In the genomic region with DNA sequence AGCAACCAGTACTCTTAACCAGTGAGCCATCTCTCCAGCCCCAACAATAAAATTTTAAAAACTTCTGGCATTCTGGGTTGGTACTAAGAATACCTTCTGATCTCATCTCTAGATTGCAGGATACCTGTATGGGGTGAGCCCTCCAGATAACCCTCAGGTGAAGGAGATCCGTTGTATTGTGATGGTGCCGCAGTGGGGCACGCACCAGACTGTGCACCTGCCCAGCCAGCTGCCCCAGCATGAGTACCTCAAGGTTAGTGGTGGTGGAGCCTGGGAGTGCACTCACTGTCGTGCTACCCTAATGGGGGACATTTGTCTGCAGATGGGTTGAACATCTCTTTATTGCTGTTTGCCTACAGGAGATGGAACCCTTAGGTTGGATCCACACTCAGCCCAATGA, we compare ENCODE assay signal across 21 mouse cellular contexts. TPM values are rescaled to one million over a fixed set of nuclear protein-coding genes. Genes with fewer than 3 reads are reported as not detected.
DNase-seq lines count a peak whose midpoint lies in the region; ATAC-seq and TF ChIP-seq lines count a peak whose summit lies in the region.
"Had no signal": no experiment of that assay in that cellular context is flagged by ENCODE, and none has a peak within 500 bp of the region (broad histone marks: within the 10 kb centered on the region; RNA-seq: fewer than 3 reads in every experiment).

No protein-coding gene starts in this region.

- peaks cover 68% of the 10 kb centered on the region for H3K36me3 ChIP-seq in limb, embryonic 12.5 days
- H3K36me3 ChIP-seq in limb, embryonic 10.5 days, result peaks cover 71% of the 10 kb centered on the region
- peaks cover 83% of the 10 kb centered on the region for H3K36me3 ChIP-seq in megakaryocyte, embryonic 14.5 days (replicated peaks; ENCODE audit: low read length)

- ATAC-seq in limb, embryonic 12.5 days (ENCODE audit: insufficient number of reproducible peaks, insufficient read depth, low FRiP score, low TSS enrichment, low read depth), result no peak
- ATAC-seq in megakaryocyte, adult 5-6 weeks (ENCODE audit: poor library complexity, severe bottlenecking), result no peak
- ATAC-seq: forebrain, embryonic 14.5 days; forebrain, embryonic 16.5 days had no signal

- peak overlapping the region; percentile 100; the same call in 1 of the 2 replicates for H3K27ac ChIP-seq in gastrocnemius, adult 2 months
- no peak overlapping the region for H3K27ac ChIP-seq in limb, embryonic 12.5 days
- H3K27ac ChIP-seq in limb, embryonic 10.5 days, result no peak overlapping the region
- H3K27ac ChIP-seq: embryonic facial prominence, embryonic 13.5 days; forebrain, embryonic 10.5 days; forebrain, embryonic 12.5 days had no signal

- 0 out of 2 replicates have a peak overlapping the region, but pooled peaks have one; percentile 27 for H3K9ac ChIP-seq in limb, embryonic 12.5 days (replicated peaks)
- H3K9ac ChIP-seq: embryonic facial prominence, embryonic 15.5 days; forebrain, embryonic 12.5 days had no signal

- no peak overlapping the region for H3K4me2 ChIP-seq in limb, embryonic 12.5 days
- H3K4me2 ChIP-seq: embryonic facial prominence, embryonic 13.5 days; embryonic facial prominence, embryonic 15.5 days; forebrain, embryonic 12.5 days had no signal

- no peak for TF ChIP-seq CTCF in gastrocnemius, adult 2 months (IDR thresholded peaks at IDR 0.05)

- H3K4me3 ChIP-seq in gastrocnemius, adult 2 months, result no peak overlapping the region
- H3K4me3 ChIP-seq in limb, embryonic 12.5 days (replicated peaks), result no peak overlapping the region
- no peak overlapping the region for H3K4me3 ChIP-seq in limb, embryonic 10.5 days
- H3K4me3 ChIP-seq in megakaryocyte, embryonic 14.5 days (replicated peaks), result peak overlapping the region; percentile 16
- H3K4me3 ChIP-seq: embryonic facial prominence, embryonic 13.5 days; embryonic facial prominence, embryonic 15.5 days; erythroblast, embryonic 14.5 days; forebrain, embryonic 10.5 days; forebrain, embryonic 12.5 days had no signal

- H3K27me3 ChIP-seq in limb, embryonic 12.5 days, result no peaks in the 10 kb centered on the region
- H3K27me3 ChIP-seq in limb, embryonic 10.5 days (ENCODE audit: low read depth, poor library complexity, severe bottlenecking), result no peaks in the 10 kb centered on the region
- no peaks in the 10 kb centered on the region for H3K27me3 ChIP-seq in megakaryocyte, embryonic 14.5 days (replicated peaks)
- H3K27me3 ChIP-seq: embryonic facial prominence, embryonic 13.5 days; embryonic facial prominence, embryonic 15.5 days; forebrain, embryonic 12.5 days had no signal

- intact Hi-C loops in gastrocnemius, adult 2 months (cut with DNase I), result loop anchor here (2.0 kb wide), 2 partner anchors 21 to 39 kb away; a partner anchor contains a TSS

- no peaks in the 10 kb centered on the region for H3K9me3 ChIP-seq in limb, embryonic 12.5 days
- H3K9me3 ChIP-seq in limb, embryonic 10.5 days (replicated peaks), result no peaks in the 10 kb centered on the region
- no peaks in the 10 kb centered on the region for H3K9me3 ChIP-seq in megakaryocyte, embryonic 14.5 days
- H3K9me3 ChIP-seq: embryonic facial prominence, embryonic 13.5 days; embryonic facial prominence, embryonic 15.5 days; forebrain, embryonic 10.5 days; forebrain, embryonic 12.5 days had no signal

- peaks cover 23% of the 10 kb centered on the region for H3K4me1 ChIP-seq in limb, embryonic 12.5 days (replicated peaks)
- peaks cover 34% of the 10 kb centered on the region for H3K4me1 ChIP-seq in limb, embryonic 10.5 days
- H3K4me1 ChIP-seq in megakaryocyte, embryonic 14.5 days, result peaks cover 52% of the 10 kb centered on the region

- peak; percentile 21 for DNase-seq in gastrocnemius, adult 2 months
- DNase-seq in gastrocnemius, adult 8-10 months (ENCODE audit: low spot score in 2 of 2), result no peak
- DNase-seq in limb, embryonic 10.5 days (ENCODE audit: low spot score), result no peak
- DNase-seq: adrenal gland, adult 2 months; adrenal gland, postnatal 10 days; adrenal gland, postnatal 25 days; cerebellum, adult 11 months; cerebellum, adult 18-20 months; cerebellum, adult 8-10 months; cerebellum, postnatal 36 days; embryo, embryonic 11 days had no signal

- WGBS in limb, embryonic 12.5 days, result 94% methylated on average over 4 of the region's 4 CpGs
- 96% methylated on average over 4 of the region's 4 CpGs for WGBS in limb, embryonic 10.5 days

RNA-seq across cellular contexts. Expression of a gene that starts 1.7 kb away (rescaled TPM):
- total RNA-seq in gastrocnemius, adult 2 months (2021), result 10 to 100 TPM; 33.4 to 41.9 TPM
- total RNA-seq in gastrocnemius, adult 8-10 months (2022), result 10 to 100 TPM; 28.7 to 34.0 (median 30.9) TPM
- polyA plus RNA-seq in limb, embryonic 12.5 days (2016; fragmentation: Nextera tagmentation; extraction: Ambion mirVana), result 0.26 and 0.67 TPM in 2 replicates
- 0.25 and 0.46 TPM in 2 replicates for polyA plus RNA-seq in limb, embryonic 10.5 days (2016; fragmentation: Nextera tagmentation; extraction: Ambion mirVana)
- polyA plus RNA-seq in megakaryocyte, embryonic 14.5 days (2012; ENCODE audit: insufficient read depth, low replicate concordance), result 4.2 and 9.5 TPM in 2 replicates
- total RNA-seq in megakaryocyte, adult 5-6 weeks (2015), result 0.98 and 1.2 TPM in 2 replicates
- total RNA-seq in megakaryocyte, adult 5-6 weeks (2017), result 0.55 and 1.8 TPM in 2 replicates
- polyA plus RNA-seq: embryonic facial prominence, embryonic 13.5 days had no signal

RNA-seq across cellular contexts. Expression of a gene that starts 5.2 kb away (rescaled TPM):
- 1 to 10 TPM; 2.4 to 5.7 TPM for total RNA-seq in gastrocnemius, adult 2 months (2021)
- total RNA-seq in gastrocnemius, adult 8-10 months (2022), result 1 to 10 TPM; 1.6 to 2.8 (median 2.1) TPM
- polyA plus RNA-seq in limb, embryonic 12.5 days (2016; fragmentation: Nextera tagmentation; extraction: Ambion mirVana), result 5.4 and 6.0 TPM in 2 replicates
- polyA plus RNA-seq in limb, embryonic 10.5 days (2016; fragmentation: Nextera tagmentation; extraction: Ambion mirVana), result 7.0 and 7.1 TPM in 2 replicates
- 27.4 and 42.5 TPM in 2 replicates for polyA plus RNA-seq in megakaryocyte, embryonic 14.5 days (2012; ENCODE audit: insufficient read depth, low replicate concordance)
- total RNA-seq in megakaryocyte, adult 5-6 weeks (2015), result 0.41 and 1.1 TPM in 2 replicates
- total RNA-seq in megakaryocyte, adult 5-6 weeks (2017), result 0.66 and 0.85 TPM in 2 replicates

RNA-seq across cellular contexts. Expression of a gene that starts 21.5 kb away (rescaled TPM):
- 10 to 100 TPM; 69.3 to 76.7 TPM for total RNA-seq in gastrocnemius, adult 2 months (2021)
- total RNA-seq in gastrocnemius, adult 8-10 months (2022), result 10 to 100 TPM; 73.7 to 90.1 (median 78.3) TPM
- 79.6 and 83.0 TPM in 2 replicates for polyA plus RNA-seq in limb, embryonic 12.5 days (2016; fragmentation: Nextera tagmentation; extraction: Ambion mirVana)
- polyA plus RNA-seq in limb, embryonic 10.5 days (2016; fragmentation: Nextera tagmentation; extraction: Ambion mirVana), result 81.7 and 82.6 TPM in 2 replicates
- 18.1 and 35.1 TPM in 2 replicates for polyA plus RNA-seq in megakaryocyte, embryonic 14.5 days (2012; ENCODE audit: insufficient read depth, low replicate concordance)
- 91.3 and 102 TPM in 2 replicates for total RNA-seq in megakaryocyte, adult 5-6 weeks (2015)
- total RNA-seq in megakaryocyte, adult 5-6 weeks (2017), result 69.3 and 90.7 TPM in 2 replicates

RNA-seq across cellular contexts. Expression of a gene that starts 23.3 kb away (rescaled TPM):
- total RNA-seq in gastrocnemius, adult 2 months (2021), result 10 to 100 TPM; 19.0 to 41.6 TPM
- 10 to 100 TPM; 22.0 to 28.2 (median 24.4) TPM for total RNA-seq in gastrocnemius, adult 8-10 months (2022)
- 3.7 and 4.2 TPM in 2 replicates for polyA plus RNA-seq in limb, embryonic 12.5 days (2016; fragmentation: Nextera tagmentation; extraction: Ambion mirVana)
- polyA plus RNA-seq in limb, embryonic 10.5 days (2016; fragmentation: Nextera tagmentation; extraction: Ambion mirVana), result 3.4 and 4.9 TPM in 2 replicates
- 18.9 and 35.4 TPM in 2 replicates for polyA plus RNA-seq in megakaryocyte, embryonic 14.5 days (2012; ENCODE audit: insufficient read depth, low replicate concordance)
- total RNA-seq in megakaryocyte, adult 5-6 weeks (2015), result 30.6 and 32.3 TPM in 2 replicates
- total RNA-seq in megakaryocyte, adult 5-6 weeks (2017), result 32.2 and 33.5 TPM in 2 replicates

RNA-seq across cellular contexts. Expression of a gene that starts 46.6 kb away (rescaled TPM):
- total RNA-seq in gastrocnemius, adult 2 months (2021), result 1 to 10 TPM; 2.6 to 3.1 TPM
- 1 to 10 TPM; 1.9 to 2.9 (median 2.4) TPM for total RNA-seq in gastrocnemius, adult 8-10 months (2022)
- 15.6 and 17.5 TPM in 2 replicates for polyA plus RNA-seq in limb, embryonic 12.5 days (2016; fragmentation: Nextera tagmentation; extraction: Ambion mirVana)
- polyA plus RNA-seq in limb, embryonic 10.5 days (2016; fragmentation: Nextera tagmentation; extraction: Ambion mirVana), result 9.2 and 9.8 TPM in 2 replicates
- polyA plus RNA-seq in megakaryocyte, embryonic 14.5 days (2012; ENCODE audit: insufficient read depth, low replicate concordance), result 1.7 TPM in 1 of 2 replicates, not detected in the other
- 3.1 and 7.8 TPM in 2 replicates for total RNA-seq in megakaryocyte, adult 5-6 weeks (2015)
- total RNA-seq in megakaryocyte, adult 5-6 weeks (2017), result 4.6 and 5.4 TPM in 2 replicates

Comparison
In these comparisons a context has a peak if more than half of its experiments do, and no peak if none do; other contexts are left out.
1. RNA of a gene that starts 1.7 kb away (total RNA-seq): 33.4 to 41.9 TPM in gastrocnemius, adult 2 months and 28.7 to 34.0 TPM in gastrocnemius, adult 8-10 months; 0.55 to 1.8 TPM in megakaryocyte, adult 5-6 weeks; every median in the first group is over 10 times any median in the second.